Mouse (Mus musculus): ENCODE results near the gene Fam155a.

DNA sequence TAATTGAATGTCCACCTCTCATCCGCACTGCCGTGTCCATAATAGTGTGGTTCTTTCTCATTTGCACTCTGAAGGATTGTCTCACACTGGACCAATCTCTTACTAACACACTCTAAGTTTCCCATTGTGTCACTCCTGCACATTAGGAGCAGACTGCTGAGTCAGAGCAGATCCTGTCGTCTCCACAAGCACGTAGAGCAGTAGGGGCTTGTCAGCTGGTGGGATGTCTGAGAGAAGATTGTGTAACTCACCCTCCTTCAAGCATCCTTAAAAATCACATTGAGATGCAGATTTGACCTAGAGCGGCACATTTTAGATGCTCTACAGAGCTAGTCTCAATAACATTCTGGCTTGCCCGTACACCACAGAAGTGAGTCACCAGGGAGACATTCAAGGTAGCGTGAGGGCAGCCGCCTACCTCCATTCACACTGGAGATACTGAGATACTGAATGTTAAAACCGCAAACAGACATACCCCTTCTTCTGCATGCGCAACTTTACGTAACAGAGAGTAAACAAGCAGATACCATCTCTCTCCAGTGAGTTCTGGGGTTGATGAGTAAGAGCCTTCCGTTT is 40.1 kb upstream of the Fam155a start:
- TF ChIP-seq POLR2A (IDR thresholded peaks at IDR 0.05; ENCODE audit: insufficient read depth, low read depth, low read length) (no peak), CTCF (IDR thresholded peaks at IDR 0.05; ENCODE audit: insufficient read depth, low read depth, low read length) (no peak)
